Mouse (Mus musculus) ES-E14 (cell line): ENCODE measurements at regions not wholly inside any gene's neighbourhood (a gene's known extent, or its start where the extent isn't known, plus 50 kb on each side); places are given as distances from the start of the nearest gene placed in this dataset.
"Not testable (repeated sequence)": the region's sequence is repeated elsewhere in the genome, so short reads cannot be mapped to it uniquely, and the experiment has no call there.

Experiments used
- DNase-seq: peaks from one replicate; pipeline ENCODE4 v3.0.0-alpha.2; 2013; ENCODE audit warnings: low read depth, low spot score
- H3K27ac ChIP-seq: 2 replicates; pipeline ENCODE4 v1.5.1; 2012; ENCODE audit warnings: low read depth, mild to moderate bottlenecking, low read length, moderate library complexity, mixed read lengths; ENCODE audit not compliant: poor library complexity, insufficient read depth, severe bottlenecking
- H3K36me3 ChIP-seq: 2 replicates; pipeline ENCODE4 v1.6.1; 2012; ENCODE audit warnings: mild to moderate bottlenecking, low read length, moderate library complexity, mixed read lengths; ENCODE audit not compliant: control insufficient read depth, poor library complexity, insufficient read depth, severe bottlenecking
- H3K4me1 ChIP-seq, 2 experiments: fragments of 150-350 bp in 1 of 2; sonication (generic) in 1 of 2; 2 replicates each; pipeline ENCODE4 v1.6.1; 2012; ENCODE audit warnings: low read length in 2 of 2, mild to moderate bottlenecking in 1 of 2, mixed read lengths in 1 of 2; ENCODE audit not compliant: control insufficient read depth in 2 of 2, insufficient read depth in 2 of 2, poor library complexity in 1 of 2
- H3K4me3 ChIP-seq, 2 experiments: fragments of 150-350 bp in 1 of 2; sonication (generic) in 1 of 2; 2 replicates each; pipeline ENCODE4 v1.5.1; 2012; ENCODE audit warnings: low read length in 2 of 2, low read depth in 1 of 2, mild to moderate bottlenecking in 1 of 2, mixed read lengths in 1 of 2; ENCODE audit not compliant: insufficient read depth in 1 of 2, poor library complexity in 1 of 2, severe bottlenecking in 1 of 2
- H3K9ac ChIP-seq: 2 replicates; pipeline ENCODE4 v1.6.1; 2012; ENCODE audit warnings: low read depth, mild to moderate bottlenecking, low read length, mixed read lengths; ENCODE audit not compliant: poor library complexity, insufficient read depth, severe bottlenecking
- H3K9me3 ChIP-seq: fragments of 150-350 bp; sonication (generic); 2 replicates; pipeline ENCODE4 v1.6.1; 2012; ENCODE audit warnings: low read depth, mild to moderate bottlenecking, low read length; ENCODE audit not compliant: control insufficient read depth, insufficient read depth
- CHD2 ChIP-seq: IDR thresholded peaks from 2 replicates; pipeline ENCODE4 v1.6.1; 2014; ENCODE audit warnings: mild to moderate bottlenecking, low read depth, low read length, inconsistent platforms
- HCFC1 ChIP-seq: IDR thresholded peaks from 2 replicates; pipeline ENCODE4 v1.6.1; 2012; ENCODE audit warnings: low read length, inconsistent platforms, borderline replicate concordance; ENCODE audit not compliant: insufficient read depth
- MAFK ChIP-seq: IDR thresholded peaks from 2 replicates; pipeline ENCODE4 v1.6.1; 2014; ENCODE audit warnings: mild to moderate bottlenecking, low read depth, low read length, inconsistent platforms; ENCODE audit not compliant: insufficient read depth
- ZC3H11A ChIP-seq: IDR thresholded peaks from 2 replicates; pipeline ENCODE4 v1.6.1; 2012; ENCODE audit warnings: low read depth, mild to moderate bottlenecking, inconsistent platforms, low read length, borderline replicate concordance
- ZNF384 ChIP-seq: IDR thresholded peaks from 2 replicates; pipeline ENCODE4 v1.6.1; 2012; ENCODE audit warnings: low read depth, low read length, inconsistent platforms
- in situ Hi-C, 2 experiments: fragments of 600-800 bp; cut with MboI; formaldehyde crosslinking; loops; one replicate each; pipeline ENCODE4 v1.15.1; 2025; ENCODE audit warnings: low sequenced_read_pairs in 2 of 2, inconsistent platforms in 1 of 2; ENCODE audit not compliant: unreplicated experiment in 2 of 2

GRCm38 (mm10) chr15:3764726-3765125 is 181.4 kb upstream of the Ghr start:
- no peak overlapping the region for H3K27ac ChIP-seq
- no peaks in the 10 kb centered on the region for H3K9me3 ChIP-seq
- in situ Hi-C loops = no loop called here
- no peak overlapping the region for H3K4me3 ChIP-seq
- DNase-seq = no peak
- H3K9ac ChIP-seq = no peak overlapping the region
- H3K4me1 ChIP-seq = no peaks in the 10 kb centered on the region
- TF ChIP-seq MAFK = no peak
- TF ChIP-seq ZC3H11A = no peak
- no peak for TF ChIP-seq ZNF384
- no peak for TF ChIP-seq CHD2
- no peak for TF ChIP-seq HCFC1
- H3K36me3 ChIP-seq = no peaks in the 10 kb centered on the region

DNA sequence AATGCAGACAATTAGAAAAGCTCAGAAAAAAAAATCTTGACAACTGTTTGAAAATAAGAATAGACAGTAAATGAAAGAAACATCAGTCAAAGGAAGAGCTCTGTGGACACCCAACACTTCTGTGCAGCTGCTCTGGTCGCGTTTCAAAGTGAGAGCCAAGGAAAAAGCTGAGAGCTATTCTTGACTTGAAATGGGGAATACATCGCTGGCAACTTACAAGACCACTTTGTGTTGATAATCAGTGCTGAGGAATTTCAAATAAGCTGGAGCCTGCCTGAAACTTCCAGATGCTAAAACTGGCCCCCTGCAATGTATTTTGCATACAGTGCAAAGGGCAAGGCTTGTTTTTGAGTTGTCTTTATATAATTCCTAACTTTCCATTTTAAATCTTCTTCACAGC is 177.1 kb upstream of the Ghr start:
- Histone ChIP-seq H3K9ac (no peak overlapping the region), H3K36me3 (no peaks in the 10 kb centered on the region), H3K4me1 (no peaks in the 10 kb centered on the region), H3K4me3 (no peak overlapping the region), H3K9me3 (no peaks in the 10 kb centered on the region), H3K27ac (no peak overlapping the region)
- no peak for TF ChIP-seq CHD2
- no peak for DNase-seq
- in situ Hi-C loops = no loop called here

DNA sequence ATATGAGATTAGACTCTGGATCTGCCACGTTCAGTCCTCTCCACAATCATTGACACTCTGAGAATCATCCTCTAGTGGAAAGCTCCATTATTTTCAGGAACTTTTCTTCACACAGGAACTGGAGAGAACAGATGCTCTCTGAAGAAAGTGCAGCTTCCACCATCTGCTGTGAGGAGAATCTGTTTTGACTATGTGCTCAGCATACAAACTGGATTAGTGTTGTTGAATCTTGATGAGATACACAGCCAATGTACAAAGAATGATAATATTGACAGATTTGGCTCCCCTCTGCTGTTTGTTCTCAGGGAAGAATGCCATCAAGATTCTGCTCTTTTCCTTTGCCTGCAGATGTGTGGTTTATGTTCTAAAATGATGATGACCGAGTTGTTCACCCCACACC is 172.3 kb upstream of the Ghr start:
- no peak overlapping the region for H3K9ac ChIP-seq
- no peaks in the 10 kb centered on the region for H3K36me3 ChIP-seq
- no peaks in the 10 kb centered on the region for H3K9me3 ChIP-seq
- no peak overlapping the region for H3K27ac ChIP-seq
- in situ Hi-C loops = no loop called here
- DNase-seq = no peak
- no peaks in the 10 kb centered on the region for H3K4me1 ChIP-seq
- no peak for TF ChIP-seq HCFC1
- TF ChIP-seq MAFK = no peak
- no peak for TF ChIP-seq CHD2
- no peak for TF ChIP-seq ZNF384
- TF ChIP-seq ZC3H11A = no peak
- H3K4me3 ChIP-seq = no peak overlapping the region

- H3K27ac ChIP-seq, H3K4me1 ChIP-seq, H3K9me3 ChIP-seq, H3K9ac ChIP-seq, H3K4me3 ChIP-seq, in situ Hi-C loops, H3K36me3 ChIP-seq: not testable (repeated sequence)
- DNase-seq = peak; percentile 70
Observed at GRCm38 (mm10) chr15:3748072-3748471, 164.8 kb upstream of the Ghr start.

- H3K4me1 ChIP-seq = no peaks in the 10 kb centered on the region
- no peak overlapping the region for H3K4me3 ChIP-seq
- TF ChIP-seq MAFK = no peak
- no peak for TF ChIP-seq CHD2
- no peak for TF ChIP-seq ZNF384
- TF ChIP-seq ZC3H11A = no peak
- TF ChIP-seq HCFC1 = no peak
- in situ Hi-C loops = no loop called here
- no peak for DNase-seq
- no peak overlapping the region for H3K9ac ChIP-seq
- no peak overlapping the region for H3K27ac ChIP-seq
- no peaks in the 10 kb centered on the region for H3K9me3 ChIP-seq
- H3K36me3 ChIP-seq = no peaks in the 10 kb centered on the region
Observed at GRCm38 (mm10) chr15:3743168-3743814, 160.0 kb upstream of the Ghr start.
